Mouse (Mus musculus) adrenal gland (tissue): ENCODE measurements around the gene Zfp874a.
"Not testable (repeated sequence)": the region's sequence is repeated elsewhere in the genome, so short reads cannot be mapped to it uniquely, and the experiment has no call there.

ENCODE experiments used
- intact Hi-C: fragments of 180-260 bp; cut with DNase I; formaldehyde crosslinking; loops from one replicate; pipeline ENCODE4 v1.15.1; 2025
- long read RNA-seq, 2 experiments: library from polyadenylated mRNA; unstranded; transcript quantifications; one replicate each; pipeline ENCODE4 v2.0.0; 2020; ENCODE audit warnings: borderline replicate concordance in 1 of 2; ENCODE audit not compliant: insufficient replicate concordance in 1 of 2

The Zfp874a gene
- long read RNA-seq, experiment 1, partial matches to known transcripts, result 0 of 4 reads
- long read RNA-seq, experiment 1, other reads (novel, unspliced or antisense), result 0 of 4 reads
- long read RNA-seq, experiment 2, full-length matches to known transcripts, result 10 of 12 reads
- long read RNA-seq, experiment 2, partial matches to known transcripts, result 1 of 12 reads
- long read RNA-seq, experiment 2, other reads (novel, unspliced or antisense), result 1 of 12 reads

GRCm38 (mm10) chr13:67451172-67452020 lies at the start of gene Zfp874a:
Gene Zfp874a, minus strand, starts transcription at chr13:67451624.
- intact Hi-C loops, result loop anchor here (2.0 kb wide), 1 partner anchor 33 kb away; the partner anchor contains the start of gene Zfp874b

DNA sequence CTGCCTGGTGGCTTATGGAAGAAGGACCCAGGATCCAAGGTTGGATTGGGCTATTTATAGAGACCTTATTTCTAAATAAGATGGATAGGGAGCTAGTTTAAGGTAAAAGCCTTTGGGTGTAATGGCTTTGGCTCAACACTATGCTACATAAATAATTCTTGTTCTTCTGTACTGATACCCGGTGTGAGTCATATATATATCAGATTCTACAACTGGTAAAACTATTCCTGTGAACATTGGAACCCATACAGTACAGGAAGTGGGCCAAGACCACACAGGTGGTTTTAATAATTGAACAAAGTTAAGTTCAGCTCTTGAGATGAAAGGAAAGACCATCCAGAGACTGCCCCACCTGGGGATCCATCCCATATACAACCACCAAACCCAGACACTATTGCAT lies 49.5 kb upstream of the Zfp874a start:
- intact Hi-C loops, result no loop called here

DNA sequence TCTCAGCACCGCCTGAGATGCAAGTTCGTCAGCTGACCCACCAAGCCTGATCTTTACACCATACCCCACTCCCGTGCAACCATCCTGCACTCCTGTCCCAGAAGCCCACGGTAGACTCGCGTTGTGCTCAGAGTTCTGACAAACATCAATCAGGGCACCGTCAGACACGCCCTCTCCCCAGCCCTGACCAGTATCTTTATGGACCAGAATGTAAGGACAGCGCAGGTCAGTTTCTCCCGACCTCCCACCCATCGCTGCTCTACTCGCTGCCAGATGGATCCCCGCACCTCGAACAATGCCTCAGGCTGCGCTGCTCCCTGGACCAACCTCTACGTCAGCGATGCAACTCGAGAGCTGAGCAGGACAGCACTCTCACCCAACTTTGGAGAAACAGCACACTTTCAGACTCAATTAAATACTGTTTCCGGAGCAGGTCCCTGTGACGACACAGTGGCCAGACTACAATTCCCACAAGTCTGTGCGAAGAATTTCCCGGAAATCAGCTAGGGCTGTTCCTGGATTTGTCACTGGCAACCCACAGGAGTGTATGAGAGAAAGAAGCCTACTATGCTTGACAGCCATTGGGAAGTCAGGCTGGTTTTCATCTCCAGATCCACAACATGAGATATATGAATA lies 48.8 kb upstream of the Zfp874a start, which contains the start of gene Zfp58:
Zfp58 (minus strand) TSS at position 472 of the 636 bp plus-strand sequence.
- intact Hi-C loops, result no loop called here

DNA sequence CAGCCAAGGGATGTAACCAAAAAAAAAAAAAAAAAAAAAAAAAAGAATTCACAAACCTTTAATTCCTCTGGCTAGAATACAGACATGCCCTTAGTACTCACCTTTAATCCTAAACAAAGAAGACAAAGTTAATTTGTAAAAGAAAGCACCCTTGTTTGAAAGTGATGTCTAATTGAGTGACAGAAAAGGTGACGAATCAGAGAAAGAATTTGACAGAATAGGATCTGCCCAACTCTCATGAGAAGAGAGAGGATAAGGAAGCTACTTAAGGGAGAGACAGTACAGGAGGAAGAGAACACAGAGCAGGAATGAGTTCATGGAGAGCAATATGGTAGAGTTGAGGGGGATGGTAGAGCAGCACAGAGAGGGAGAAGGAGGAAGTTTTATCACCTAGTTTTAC lies 44.2 kb upstream of the Zfp874a start:
- intact Hi-C loops, result no loop called here

GRCm38 (mm10) chr13:67484424-67484811 lies 33.0 kb upstream of the Zfp874a start:
- intact Hi-C loops, result loop anchor here (2.0 kb wide), 1 partner anchor 34 kb away; the partner anchor contains the start of gene Zfp874a

GRCm38 (mm10) chr13:67483625-67484423 lies 32.4 kb upstream of the Zfp874a start, which contains the start of gene Zfp874b:
Gene Zfp874b, minus strand, starts transcription at chr13:67484258.
- intact Hi-C loops, result loop anchor here (2.0 kb wide), 1 partner anchor 33 kb away; the partner anchor contains the start of gene Zfp874a

DNA sequence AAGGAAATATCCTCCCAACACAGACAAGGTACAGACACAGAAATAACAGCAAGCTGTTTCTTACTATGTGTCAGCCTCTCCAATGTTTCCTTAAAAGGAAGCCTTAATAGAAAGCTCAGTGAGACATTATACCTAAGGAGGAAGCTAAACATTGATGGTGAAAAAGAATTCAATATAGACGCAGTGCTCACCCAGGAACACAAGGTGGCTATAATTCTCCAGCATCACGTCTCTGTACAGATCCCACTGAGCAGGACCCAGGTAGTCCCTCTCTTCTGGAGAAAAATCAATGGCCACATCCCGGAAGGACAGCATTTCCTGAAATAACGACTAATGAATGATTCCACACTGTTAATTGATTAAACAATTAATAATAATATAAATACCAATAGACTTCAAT lies 30.1 kb upstream of the Zfp874a start:
- intact Hi-C loops, result no loop called here

- intact Hi-C loops, result no loop called here
Measured at GRCm38 (mm10) chr13:67469274-67469673, 17.9 kb upstream of the Zfp874a start.

GRCm38 (mm10) chr13:67463506-67464185 lies 12.2 kb upstream of the Zfp874a start:
- intact Hi-C loops, result not testable (repeated sequence)

- intact Hi-C loops, result no loop called here
Measured at GRCm38 (mm10) chr13:67452021-67452309, 541 bp upstream of the Zfp874a start.

- intact Hi-C loops, result not testable (repeated sequence)
Measured at GRCm38 (mm10) chr13:67437095-67437494, 14.3 kb downstream of the Zfp874a start.

- intact Hi-C loops, result no loop called here
Measured at GRCm38 (mm10) chr13:67428116-67428515, 23.3 kb downstream of the Zfp874a start.

GRCm38 (mm10) chr13:67425699-67426098 lies 25.7 kb downstream of the Zfp874a start:
- intact Hi-C loops, result not testable (repeated sequence)

DNA sequence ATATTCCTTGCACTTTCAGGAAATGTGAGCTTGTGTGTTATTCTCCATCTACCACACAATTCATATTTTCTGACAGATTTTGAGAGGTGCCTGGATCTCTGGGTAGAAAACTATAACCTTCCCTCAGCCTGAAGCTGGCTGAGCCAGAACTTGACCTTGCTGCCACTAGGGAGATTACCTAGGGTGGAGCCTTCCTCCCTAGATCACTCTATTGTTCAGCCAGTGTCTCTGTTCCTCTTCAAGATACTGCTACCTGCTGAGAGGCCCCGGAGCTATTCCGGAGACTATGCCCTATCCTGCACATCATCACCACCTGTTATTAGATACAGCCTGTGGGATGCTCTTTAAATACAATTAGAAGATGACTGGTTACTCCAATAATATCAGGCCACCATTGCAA lies 28.9 kb downstream of the Zfp874a start:
- intact Hi-C loops, result not testable (repeated sequence)

DNA sequence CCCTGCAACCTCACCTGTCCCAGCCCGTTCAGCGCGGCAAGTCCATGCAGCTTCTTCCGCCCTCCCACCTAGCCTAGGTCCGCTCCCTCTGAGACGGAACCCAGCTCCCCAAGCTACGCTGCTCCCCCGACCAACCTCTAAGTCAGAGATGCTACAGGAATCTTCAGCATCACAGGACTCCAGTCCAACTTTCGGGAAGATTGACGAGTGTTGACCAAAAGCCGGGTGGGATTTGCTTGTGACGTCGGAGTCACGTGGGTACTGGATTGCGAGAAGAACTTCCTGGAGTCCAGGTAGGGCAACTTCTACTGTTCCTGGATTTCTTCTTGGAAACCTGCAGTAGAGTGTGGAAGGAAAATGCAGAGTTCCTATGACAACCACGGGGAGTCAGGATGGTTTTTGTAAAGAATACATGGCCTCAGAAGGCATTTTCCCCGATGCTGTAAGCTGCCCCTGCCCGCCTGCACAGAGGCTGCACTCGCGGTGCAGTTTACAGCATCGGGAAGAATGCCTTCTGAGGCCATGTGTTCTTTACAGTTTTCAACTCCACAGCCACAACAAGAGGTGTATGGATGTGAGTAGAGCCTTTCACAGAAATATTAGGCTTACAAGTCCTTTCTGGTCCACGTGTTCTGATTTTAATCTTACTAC lies 30.1 kb downstream of the Zfp874a start, which contains the start of gene Zfp459:
Zfp459 (minus strand) TSS at position 212 of the 651 bp plus-strand sequence.
- intact Hi-C loops, result no loop called here

- intact Hi-C loops, result no loop called here
Measured at GRCm38 (mm10) chr13:67420558-67421206, 30.7 kb downstream of the Zfp874a start.

- intact Hi-C loops, result loop anchor here (10.0 kb wide), 1 partner anchor 428 kb away; no protein-coding TSS in a partner anchor
Measured at GRCm38 (mm10) chr13:67416811-67417210, 34.6 kb downstream of the Zfp874a start.

- intact Hi-C loops, result loop anchor here (10.0 kb wide), 1 partner anchor 429 kb away; no protein-coding TSS in a partner anchor
Measured at GRCm38 (mm10) chr13:67415759-67416158, 35.7 kb downstream of the Zfp874a start.

DNA sequence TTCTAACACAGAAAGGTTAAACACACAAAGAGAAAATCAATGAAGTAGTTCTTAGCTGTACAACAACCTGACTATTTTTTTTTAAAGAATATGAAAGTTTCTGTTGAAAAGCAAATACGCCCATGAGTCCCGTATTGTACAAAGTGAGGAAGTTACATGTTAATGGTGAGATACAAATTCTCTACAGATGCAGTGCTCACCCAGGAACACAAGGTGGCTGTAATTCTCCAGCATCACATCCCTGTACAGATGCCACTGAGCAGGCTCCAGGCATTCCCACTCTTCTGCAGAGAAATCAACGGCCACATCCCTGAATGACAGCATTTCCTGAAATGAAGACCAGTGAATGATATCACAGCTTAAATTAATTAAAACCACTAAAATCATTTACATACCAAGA lies 37.8 kb downstream of the Zfp874a start:
- intact Hi-C loops, result loop anchor here (10.0 kb wide), 1 partner anchor 431 kb away; no protein-coding TSS in a partner anchor
